Comparison of ENCODE assay signal across 22 mouse cellular contexts in the genomic region with DNA sequence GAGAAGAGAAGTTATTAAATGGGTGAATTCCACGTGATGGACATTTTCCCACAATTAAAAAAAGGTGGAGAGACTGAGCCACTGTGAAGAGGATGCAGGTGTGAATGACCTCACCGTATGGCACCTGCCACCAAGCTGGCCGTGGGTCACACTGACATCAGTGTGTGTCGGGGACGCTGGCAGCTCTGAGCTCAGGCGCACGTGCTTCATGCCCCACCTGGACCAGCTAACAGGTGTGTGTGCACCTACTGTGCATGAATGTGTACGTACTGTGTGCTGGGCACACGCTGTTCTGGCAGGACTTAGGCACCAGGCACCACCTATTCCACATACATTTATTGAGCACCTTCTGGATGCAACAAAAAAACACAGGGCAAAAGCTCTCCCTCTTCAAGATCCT. TPM values are rescaled to one million over a fixed set of nuclear protein-coding genes. Genes with fewer than 3 reads are reported as not detected.
DNase-seq lines count a peak whose midpoint lies in the region; TF ChIP-seq lines count a peak whose summit lies in the region.
"Had no signal": no experiment of that assay in that cellular context is flagged by ENCODE, and none has a peak within 500 bp of the region (broad histone marks: within the 10 kb centered on the region; RNA-seq: fewer than 3 reads in every experiment).

No protein-coding gene starts in this region.

- TF ChIP-seq CTCF in CH12.LX (conservative IDR thresholded peaks at IDR 0.05 in 1 of 2, IDR thresholded peaks at IDR 0.05 in 1 of 2; ENCODE audit: low read depth in 2 of 2, low read length in 2 of 2), result no peak

- TF ChIP-seq EP300 in CH12.LX (IDR thresholded peaks at IDR 0.05; ENCODE audit: low read length), result no peak

- H3K4me1 ChIP-seq in CH12.LX (ENCODE audit: control insufficient read depth in 1 of 2, insufficient read depth in 2 of 2), result peaks cover 25 to 70% of the 10 kb centered on the region in 2 experiments

- in situ Hi-C loops in CH12.LX (cut with MboI; ENCODE audit: low pct_ligation_motif_present, low pct_unique_long_range_greater_than_20kb, low sequenced_read_pairs), result no loop called here

- no peak overlapping the region for H3K27ac ChIP-seq in CH12.LX (ENCODE audit: insufficient read depth, low read depth)
- H3K27ac ChIP-seq: embryonic facial prominence, embryonic 13.5 days; embryonic facial prominence, embryonic 15.5 days; forebrain, embryonic 10.5 days; forebrain, embryonic 12.5 days had no signal

- no peaks in the 10 kb centered on the region for H3K9me3 ChIP-seq in CH12.LX (replicated peaks; ENCODE audit: low read length)
- H3K9me3 ChIP-seq: embryonic facial prominence, embryonic 13.5 days; embryonic facial prominence, embryonic 15.5 days; forebrain, embryonic 10.5 days; forebrain, embryonic 12.5 days had no signal

- TF ChIP-seq POLR2A in CH12.LX (IDR thresholded peaks at IDR 0.05; ENCODE audit: low read depth, low read length), result no peak
- no peak for TF ChIP-seq POLR2A in myocyte (IDR thresholded peaks at IDR 0.05; ENCODE audit: insufficient read length, low read depth)

- no peaks in the 10 kb centered on the region for H3K79me2 ChIP-seq in CH12.LX (replicated peaks; ENCODE audit: control insufficient read depth, extremely low read depth, insufficient read depth, poor library complexity, severe bottlenecking)
- no peaks in the 10 kb centered on the region for H3K79me2 ChIP-seq in myocyte (ENCODE audit: control insufficient read depth, insufficient read depth)

- H3K27me3 ChIP-seq in CH12.LX (replicated peaks) (peaks cover 97% of the 10 kb centered on the region), myocyte (ENCODE audit: control insufficient read depth, insufficient read depth, insufficient read length) (peaks cover 82% of the 10 kb centered on the region)

- H3ac ChIP-seq in myocyte (ENCODE audit: control insufficient read depth, insufficient read length), result no peak overlapping the region

- TF ChIP-seq RAD21 in CH12.LX (IDR thresholded peaks at IDR 0.05; ENCODE audit: low read depth, low read length), result no peak

- H3K36me3 ChIP-seq in CH12.LX (replicated peaks in 1 of 2; ENCODE audit: control insufficient read depth in 1 of 2, insufficient read depth in 1 of 2, low read length in 1 of 2) (no peaks in the 10 kb centered on the region), myocyte (ENCODE audit: control insufficient read depth, insufficient read depth) (no peaks in the 10 kb centered on the region)
- H3K36me3 ChIP-seq: embryonic facial prominence, embryonic 13.5 days; embryonic facial prominence, embryonic 15.5 days; forebrain, embryonic 10.5 days; forebrain, embryonic 12.5 days; G1E had no signal

- dilution Hi-C loops in CH12.LX (cut with MboI; ENCODE audit: extremely low pct_ligation_motif_present, extremely low pct_unique_long_range_greater_than_20kb, low sequenced_read_pairs), result no loop called here

- no peak overlapping the region for H3K9ac ChIP-seq in CH12.LX (ENCODE audit: insufficient read depth, low read depth)
- H3K9ac ChIP-seq: embryonic facial prominence, embryonic 15.5 days; forebrain, embryonic 12.5 days had no signal

- H3K4me2 ChIP-seq in CH12.LX (ENCODE audit: insufficient read depth, low read depth, poor library complexity, severe bottlenecking), result no peak overlapping the region
- H3K4me2 ChIP-seq in myocyte (ENCODE audit: low read depth), result no peak overlapping the region
- H3K4me2 ChIP-seq: embryonic facial prominence, embryonic 13.5 days; embryonic facial prominence, embryonic 15.5 days; forebrain, embryonic 12.5 days had no signal

- peak; percentile 79 for DNase-seq in heart, adult 11 months
- DNase-seq in heart, postnatal 25 days (ENCODE audit: low spot score), result no peak
- no peak for DNase-seq in CH12.LX (ENCODE audit: extremely low read depth)
- DNase-seq in embryo, embryonic 11 days, result no peak
- DNase-seq: adrenal gland, adult 8-10 months; adrenal gland, postnatal 14 days; adrenal gland, postnatal 36 days; cerebellum, adult 18-20 months; cerebellum, adult 8-10 months; cerebellum, postnatal 10 days; cerebellum, postnatal 25 days had no signal

- H3K4me3 ChIP-seq in CH12.LX (replicated peaks in 1 of 3; ENCODE audit: low read depth in 2 of 3, low read length in 2 of 3, poor library complexity in 1 of 3) (no peak overlapping the region), myocyte (no peak overlapping the region)
- H3K4me3 ChIP-seq: embryonic facial prominence, embryonic 13.5 days; embryonic facial prominence, embryonic 15.5 days; erythroblast, embryonic 14.5 days; forebrain, embryonic 10.5 days; forebrain, embryonic 12.5 days had no signal

- intact Hi-C loops in heart, postnatal 25 days (cut with DNase I), result no loop called here

TF ChIP-seq in CH12.LX, 34 proteins besides CTCF, POLR2A, EP300 and RAD21:
- TF ChIP-seq MEF2A (IDR thresholded peaks at IDR 0.05; ENCODE audit: borderline replicate concordance, low read depth, low read length), result no peak
- TF ChIP-seq BHLHE40 (IDR thresholded peaks at IDR 0.05; ENCODE audit: low read depth, low read length), result peak; percentile 52
- TF ChIP-seq ZC3H11A (IDR thresholded peaks at IDR 0.05; ENCODE audit: low read depth, low read length), result no peak
- no peak for TF ChIP-seq PAX5 (IDR thresholded peaks at IDR 0.05; ENCODE audit: low read length)
- TF ChIP-seq NELFE (IDR thresholded peaks at IDR 0.05; ENCODE audit: low read depth, low read length), result no peak
- TF ChIP-seq TCF12 (IDR thresholded peaks at IDR 0.05; ENCODE audit: low read depth, low read length), result 0 out of 2 replicates have a peak, but pooled peaks have one; percentile 34

TF ChIP-seq in myocyte, 11 proteins besides CTCF, POLR2A, EP300 and RAD21:
- TF ChIP-seq MYOG (IDR thresholded peaks at IDR 0.05; ENCODE audit: control insufficient read depth in 1 of 3, insufficient read depth in 1 of 3, insufficient read length in 2 of 3, low read depth in 2 of 3), result peak in 1 of 3 experiments; percentile 25
- peak; percentile 2 for TF ChIP-seq TCF3 (IDR thresholded peaks at IDR 0.05; ENCODE audit: insufficient read length, low read depth)
- TF ChIP-seq REST (IDR thresholded peaks at IDR 0.05; ENCODE audit: insufficient read depth, insufficient read length), result no peak
- no peak for TF ChIP-seq USF1 (IDR thresholded peaks at IDR 0.05; ENCODE audit: low read depth)
- TF ChIP-seq MYOD1 (IDR thresholded peaks at IDR 0.05; ENCODE audit: control insufficient read depth in 1 of 3, insufficient read length in 2 of 3, low read depth in 2 of 3), result peak in 1 of 3 experiments; percentile 7
- no peak for TF ChIP-seq CEBPB (IDR thresholded peaks at IDR 0.05; ENCODE audit: insufficient read depth, poor library complexity, severe bottlenecking)
- TF ChIP-seq E2F4 (IDR thresholded peaks at IDR 0.05; ENCODE audit: insufficient read depth), result no peak

RNA-seq across cellular contexts. Expression of gene Sema6b, which starts 4.4 kb away (rescaled TPM):
- 1 to 10 TPM; 7.3 to 8.8 TPM for total RNA-seq in heart, postnatal 25 days (2021)
- total RNA-seq in CH12.LX (2012; rRNA removed) (1.5 and 2.2 TPM in 2 replicates), CH12.LX (2014; rRNA removed) (0.71 and 0.78 TPM in 2 replicates)
- polyA plus RNA-seq in CH12.LX (2012; ENCODE audit: insufficient read length, low read depth) (1.3 TPM in 2 replicates), myocyte (2012; fragmentation: generic; extraction: Trizol) (1.4 TPM)
- polyA plus RNA-seq: activated CD4-positive, CD25-positive, alpha-beta regulatory T cell, adult 4 months had no signal

RNA-seq across cellular contexts. Expression of gene Tnfaip8l1, which starts 17.7 kb away (rescaled TPM):
- 1 to 10 TPM; 2.2 to 2.5 TPM for total RNA-seq in heart, postnatal 25 days (2021)
- 1.9 and 2.4 TPM in 2 replicates for total RNA-seq in CH12.LX (2012; rRNA removed)
- 2.0 and 2.6 TPM in 2 replicates for total RNA-seq in CH12.LX (2014; rRNA removed)
- 1.6 and 1.9 TPM in 2 replicates for polyA plus RNA-seq in CH12.LX (2012; ENCODE audit: insufficient read length, low read depth)
- 2.3 TPM for polyA plus RNA-seq in myocyte (2012; fragmentation: generic; extraction: Trizol)

RNA-seq across cellular contexts. Expression of gene Lrg1, which starts 22.7 kb away (rescaled TPM):
- total RNA-seq in heart, postnatal 25 days (2021), result 10 to 100 TPM; 53.8 to 55.0 TPM
- total RNA-seq in CH12.LX (2012; rRNA removed), result not detected in 2 replicates
- total RNA-seq in CH12.LX (2014; rRNA removed), result not detected in 2 replicates
- not detected in 2 replicates for polyA plus RNA-seq in CH12.LX (2012; ENCODE audit: insufficient read length, low read depth)
- polyA plus RNA-seq in myocyte (2012; fragmentation: generic; extraction: Trizol), result 0.04 TPM
- total RNA-seq: G1E had no signal
- polyA plus RNA-seq: embryonic facial prominence, embryonic 11.5 days; forebrain, embryonic 10.5 days; forebrain, embryonic 14.5 days; forebrain, embryonic 16.5 days; G1E had no signal

RNA-seq across cellular contexts. Expression of gene Plin5, which starts 27.1 kb away (rescaled TPM):
- total RNA-seq in heart, postnatal 25 days (2021), result 100 to 1,000 TPM; 143 to 166 TPM
- total RNA-seq in CH12.LX (2012; rRNA removed), result 0.04 TPM in 1 of 2 replicates, not detected in the other
- total RNA-seq in CH12.LX (2014; rRNA removed), result not detected in 2 replicates
- not detected in 2 replicates for polyA plus RNA-seq in CH12.LX (2012; ENCODE audit: insufficient read length, low read depth)
- 0.06 TPM for polyA plus RNA-seq in myocyte (2012; fragmentation: generic; extraction: Trizol)
- total RNA-seq: G1E had no signal
- polyA plus RNA-seq: activated CD4-positive, CD25-positive, alpha-beta regulatory T cell, adult 4 months; erythroblast, embryonic 14.5 days; forebrain, embryonic 12.5 days; G1E had no signal

RNA-seq across cellular contexts. Expression of gene Plin4, which starts 34.9 kb away (rescaled TPM):
- 100 to 1,000 TPM; 135 to 136 TPM for total RNA-seq in heart, postnatal 25 days (2021)
- total RNA-seq in CH12.LX (2012; rRNA removed), result 0.04 TPM in 2 replicates
- not detected in 2 replicates for total RNA-seq in CH12.LX (2014; rRNA removed)
- polyA plus RNA-seq in CH12.LX (2012; ENCODE audit: insufficient read length, low read depth), result 0.04 TPM in 1 of 2 replicates, not detected in the other
- polyA plus RNA-seq in myocyte (2012; fragmentation: generic; extraction: Trizol), result 0.30 TPM
- polyA plus RNA-seq: embryonic facial prominence, embryonic 11.5 days; erythroblast, embryonic 14.5 days; G1E had no signal

Comparison
In these comparisons a context has a peak if more than half of its experiments do, and no peak if none do; other contexts are left out.
1. RNA of gene Lrg1, which starts 22.7 kb away (total RNA-seq): 53.8 to 55.0 TPM in heart, postnatal 25 days; not detected in CH12.LX; every median in the first group is over 10 times any median in the second.